Mouse (Mus musculus) midbrain, embryonic 14.5 days (tissue): ENCODE measurements around the gene Frmd8. TPM values are rescaled to one million over a fixed set of nuclear protein-coding genes. Genes with fewer than 3 reads are reported as not detected.

Experiments
- ATAC-seq: fragments of 200-750 bp; cut with Nextera tagmentation; 2 replicates; pipeline ENCODE4 v1.8.0; 2017; ENCODE audit warnings: moderate number of reproducible peaks, moderate library complexity; ENCODE audit not compliant: low FRiP score, low TSS enrichment
- DNase-seq: peaks from one replicate; pipeline ENCODE4 v3.0.0-alpha.2; 2015
- H3K27ac ChIP-seq: fragments of 300-500 bp; sonication (generic); replicated peaks from 2 replicates; pipeline ENCODE4 v1.5.1; 2014; ENCODE audit warnings: mild to moderate bottlenecking, low read depth, low read length, moderate library complexity
- H3K27me3 ChIP-seq: fragments of 300-500 bp; sonication (generic); 2 replicates; pipeline ENCODE4 v1.6.1; 2014; ENCODE audit warnings: low read length, control low read depth, mixed read lengths; ENCODE audit not compliant: control insufficient read depth, insufficient read depth
- H3K36me3 ChIP-seq: fragments of 300-500 bp; sonication (generic); 2 replicates; pipeline ENCODE4 v1.6.1; 2014; ENCODE audit warnings: low read length, control low read depth; ENCODE audit not compliant: control insufficient read depth, insufficient read depth
- H3K4me1 ChIP-seq: fragments of 300-500 bp; sonication (generic); 2 replicates; pipeline ENCODE4 v1.6.1; 2014; ENCODE audit warnings: mild to moderate bottlenecking, antibody characterized with exemption, low read length, control low read depth; ENCODE audit not compliant: control insufficient read depth, insufficient read depth
- H3K4me2 ChIP-seq: fragments of 300-500 bp; sonication (generic); 2 replicates; pipeline ENCODE4 v1.6.1; 2014; ENCODE audit warnings: mild to moderate bottlenecking, low read length, moderate library complexity
- H3K4me3 ChIP-seq: fragments of 300-500 bp; sonication (generic); replicated peaks from 2 replicates; pipeline ENCODE4 v1.5.1; 2014; ENCODE audit warnings: low read depth, low read length
- H3K9ac ChIP-seq: fragments of 300-500 bp; sonication (generic); replicated peaks from 2 replicates; pipeline ENCODE4 v1.6.1; 2014; ENCODE audit warnings: mild to moderate bottlenecking, low read length, moderate library complexity
- H3K9me3 ChIP-seq: fragments of 300-500 bp; sonication (generic); 2 replicates; pipeline ENCODE4 v1.6.1; 2016; ENCODE audit warnings: low read length, control low read depth, mixed read lengths; ENCODE audit not compliant: control insufficient read depth
- WGBS: fragments of 180-500 bp; shearing (Covaris S2); extraction: QIAGEN DNeasy Blood & Tissue Kit; methylation state at CpG from one replicate; pipeline ENCODE4 v1.1.7; 2014; 5-methylcytosine and 5-hydroxymethylcytosine counted together
- polyA plus RNA-seq: library from polyadenylated mRNA; unstranded; fragments of >200 nt; fragmentation: Nextera tagmentation; extraction: Ambion mirVana; gene quantifications from 2 replicates; pipeline ENCODE4 v1.2.1, GENCODE M21; 2014

Frmd8 gene
- polyA plus RNA-seq, 1 experiment from 2014 or later: 12.2 TPM

GRCm38 (mm10) chr19:5832326-5832725 lies 42.7 kb downstream of the Frmd8 start:
- no peak for ATAC-seq
- no peak overlapping the region for H3K4me3 ChIP-seq
- no peaks in the 10 kb centered on the region for H3K9me3 ChIP-seq
- 63% methylated on average over 6 of the region's 6 CpGs for WGBS
- H3K4me2 ChIP-seq: no peak overlapping the region
- H3K27me3 ChIP-seq: no peaks in the 10 kb centered on the region
- no peaks in the 10 kb centered on the region for H3K36me3 ChIP-seq
- no peak overlapping the region for H3K9ac ChIP-seq
- H3K4me1 ChIP-seq: no peaks in the 10 kb centered on the region
- H3K27ac ChIP-seq: no peak overlapping the region
- no peak for DNase-seq

- no peaks in the 10 kb centered on the region for H3K27me3 ChIP-seq
- no peak for ATAC-seq
Observed at GRCm38 (mm10) chr19:5831958-5832320, 43.1 kb downstream of the Frmd8 start.

GRCm38 (mm10) chr19:5831224-5831957 lies 43.7 kb downstream of the Frmd8 start:
- ATAC-seq (no peak), DNase-seq (no peak)
- Histone ChIP-seq H3K4me3 (no peak overlapping the region), H3K27ac (no peak overlapping the region), H3K9me3 (no peaks in the 10 kb centered on the region), H3K4me2 (no peak overlapping the region), H3K9ac (no peak overlapping the region), H3K27me3 (no peaks in the 10 kb centered on the region), H3K4me1 (no peaks in the 10 kb centered on the region), H3K36me3 (no peaks in the 10 kb centered on the region)
- 90% methylated on average over 11 of the region's 11 CpGs for WGBS

More at GRCm38 (mm10) chr19:5831958-5832320, 43.1 kb downstream of the Frmd8 start:
- Histone ChIP-seq H3K9ac (no peak overlapping the region), H3K4me1 (no peaks in the 10 kb centered on the region), H3K9me3 (no peaks in the 10 kb centered on the region), H3K4me2 (no peak overlapping the region), H3K27ac (no peak overlapping the region), H3K36me3 (no peaks in the 10 kb centered on the region), H3K4me3 (no peak overlapping the region)
- 87% methylated on average over 4 of the region's 4 CpGs for WGBS
- no peak for DNase-seq

- Histone ChIP-seq H3K27me3 (no peaks in the 10 kb centered on the region), H3K4me1 (no peaks in the 10 kb centered on the region), H3K36me3 (no peaks in the 10 kb centered on the region), H3K4me2 (no peak overlapping the region), H3K4me3 (no peak overlapping the region), H3K9me3 (no peaks in the 10 kb centered on the region), H3K27ac (no peak overlapping the region), H3K9ac (no peak overlapping the region)
- ATAC-seq (no peak), DNase-seq (no peak)
- 90% methylated on average over 7 of the region's 7 CpGs for WGBS
Observed at GRCm38 (mm10) chr19:5830776-5831175, 44.3 kb downstream of the Frmd8 start.

GRCm38 (mm10) chr19:5829958-5830615 lies 45.0 kb downstream of the Frmd8 start:
- 76% methylated on average over 19 of the region's 19 CpGs for WGBS
- H3K36me3 ChIP-seq: no peaks in the 10 kb centered on the region
- no peaks in the 10 kb centered on the region for H3K27me3 ChIP-seq
- no peaks in the 10 kb centered on the region for H3K9me3 ChIP-seq
- H3K4me1 ChIP-seq: no peaks in the 10 kb centered on the region
- no peak overlapping the region for H3K4me2 ChIP-seq
- no peak overlapping the region for H3K27ac ChIP-seq
- no peak for ATAC-seq
- no peak overlapping the region for H3K4me3 ChIP-seq
- DNase-seq: no peak
- no peak overlapping the region for H3K9ac ChIP-seq

- no peak for ATAC-seq
- H3K9ac ChIP-seq: no peak overlapping the region
- no peaks in the 10 kb centered on the region for H3K9me3 ChIP-seq
- no peak overlapping the region for H3K27ac ChIP-seq
- H3K4me2 ChIP-seq: no peak overlapping the region
- WGBS: 94% methylated on average over 7 of the region's 7 CpGs
- no peaks in the 10 kb centered on the region for H3K4me1 ChIP-seq
- no peaks in the 10 kb centered on the region for H3K27me3 ChIP-seq
- H3K36me3 ChIP-seq: no peaks in the 10 kb centered on the region
- H3K4me3 ChIP-seq: no peak overlapping the region
- no peak for DNase-seq
Observed at GRCm38 (mm10) chr19:5828905-5829304, 46.2 kb downstream of the Frmd8 start.

GRCm38 (mm10) chr19:5828155-5828554 lies 46.9 kb downstream of the Frmd8 start:
- 94% methylated on average over 3 of the region's 3 CpGs for WGBS
- H3K9me3 ChIP-seq: no peaks in the 10 kb centered on the region
- H3K27ac ChIP-seq: no peak overlapping the region
- no peaks in the 10 kb centered on the region for H3K27me3 ChIP-seq
- H3K4me2 ChIP-seq: no peak overlapping the region
- no peaks in the 10 kb centered on the region for H3K36me3 ChIP-seq
- H3K4me1 ChIP-seq: no peaks in the 10 kb centered on the region
- DNase-seq (no peak), ATAC-seq (no peak)
- no peak overlapping the region for H3K9ac ChIP-seq
- H3K4me3 ChIP-seq: no peak overlapping the region

GRCm38 (mm10) chr19:5827456-5828154 lies 47.5 kb downstream of the Frmd8 start:
- no peak overlapping the region for H3K4me2 ChIP-seq
- H3K36me3 ChIP-seq: no peaks in the 10 kb centered on the region
- H3K4me1 ChIP-seq: 0 out of 2 replicates have a peak, but pooled peaks cover under 1% of the 10 kb centered on the region
- H3K27me3 ChIP-seq: no peaks in the 10 kb centered on the region
- H3K27ac ChIP-seq: no peak overlapping the region
- ATAC-seq (no peak), DNase-seq (no peak)
- WGBS: 83% methylated on average over 9 of the region's 9 CpGs
- no peak overlapping the region for H3K4me3 ChIP-seq
- H3K9me3 ChIP-seq: no peaks in the 10 kb centered on the region
- H3K9ac ChIP-seq: no peak overlapping the region
